Mouse (Mus musculus) cortical plate, adult 2 months (tissue): ENCODE measurements around the gene Bhlhe41. TPM values are rescaled to one million over a fixed set of nuclear protein-coding genes. Genes with fewer than 3 reads are reported as not detected.

Source experiments
- H3K27ac ChIP-seq: fragments of 200-500 bp; 2 replicates; pipeline ENCODE4 v1.5.1; 2012; ENCODE audit warnings: low read length, control low read depth, inconsistent platforms; ENCODE audit not compliant: insufficient read depth
- H3K4me1 ChIP-seq: fragments of 200-500 bp; 2 replicates; pipeline ENCODE4 v1.6.1; 2011; ENCODE audit warnings: low read length; ENCODE audit not compliant: control insufficient read depth, insufficient read depth
- H3K4me3 ChIP-seq: fragments of 200-500 bp; 2 replicates; pipeline ENCODE4 v1.5.1; 2011; ENCODE audit warnings: mild to moderate bottlenecking, low read length, control low read depth; ENCODE audit not compliant: insufficient read depth
- CTCF ChIP-seq: fragments of 200-500 bp; IDR thresholded peaks from 2 replicates; pipeline ENCODE4 v1.5.1; 2011; ENCODE audit warnings: mild to moderate bottlenecking, control low read depth, low read length; ENCODE audit not compliant: insufficient read depth; ENCODE audit errors: extremely low read depth
- POLR2A ChIP-seq: fragments of 200-500 bp; IDR thresholded peaks from 2 replicates; pipeline ENCODE4 v1.6.1; 2011; ENCODE audit warnings: mild to moderate bottlenecking, low read length, control low read depth; ENCODE audit not compliant: insufficient read depth; ENCODE audit errors: extremely low read depth
- polyA plus RNA-seq: library from polyadenylated mRNA; depleted of rRNA; stranded (reverse); fragments of >200 nt; gene quantifications from 2 replicates; pipeline ENCODE4 v1.2.3, GENCODE M21; 2012

Bhlhe41 gene
- polyA plus RNA-seq, 1 experiment = 26.2 TPM

DNA sequence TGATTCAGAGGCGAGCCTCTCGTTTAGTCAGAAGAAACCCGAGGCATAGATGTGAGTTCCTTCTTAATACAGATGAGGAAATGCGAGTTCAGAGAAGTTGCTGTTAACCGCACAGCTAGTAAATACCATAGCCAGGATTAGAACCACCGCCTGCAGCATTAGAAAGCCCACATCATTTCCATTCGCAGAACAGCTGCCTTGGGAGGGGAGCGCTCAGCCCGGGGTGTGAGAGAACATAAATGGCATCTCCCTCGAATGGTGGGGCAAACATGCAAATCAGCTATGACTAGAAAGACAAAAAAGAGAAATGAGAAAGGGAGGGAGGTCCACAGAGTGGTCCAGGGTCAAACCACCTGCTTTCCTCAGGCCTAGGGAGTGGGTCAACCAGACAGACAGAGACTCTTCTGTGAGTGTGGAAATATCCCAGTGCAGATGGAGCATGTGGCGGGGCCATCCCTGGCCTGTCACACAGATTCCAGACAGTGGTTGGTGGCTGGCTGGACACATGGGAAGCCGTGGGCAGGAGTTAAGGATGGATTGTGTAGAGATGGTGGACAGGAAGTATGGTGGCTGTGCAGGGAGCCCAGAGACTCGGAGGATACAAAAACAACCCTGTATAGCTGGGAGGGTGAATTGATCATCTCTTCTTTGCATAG is 28.1 kb upstream of the Bhlhe41 start:
- Histone ChIP-seq H3K4me1 (no peaks in the 10 kb centered on the region), H3K27ac (no peak overlapping the region), H3K4me3 (no peak overlapping the region)
- no peak for TF ChIP-seq POLR2A
- TF ChIP-seq CTCF = no peak

DNA sequence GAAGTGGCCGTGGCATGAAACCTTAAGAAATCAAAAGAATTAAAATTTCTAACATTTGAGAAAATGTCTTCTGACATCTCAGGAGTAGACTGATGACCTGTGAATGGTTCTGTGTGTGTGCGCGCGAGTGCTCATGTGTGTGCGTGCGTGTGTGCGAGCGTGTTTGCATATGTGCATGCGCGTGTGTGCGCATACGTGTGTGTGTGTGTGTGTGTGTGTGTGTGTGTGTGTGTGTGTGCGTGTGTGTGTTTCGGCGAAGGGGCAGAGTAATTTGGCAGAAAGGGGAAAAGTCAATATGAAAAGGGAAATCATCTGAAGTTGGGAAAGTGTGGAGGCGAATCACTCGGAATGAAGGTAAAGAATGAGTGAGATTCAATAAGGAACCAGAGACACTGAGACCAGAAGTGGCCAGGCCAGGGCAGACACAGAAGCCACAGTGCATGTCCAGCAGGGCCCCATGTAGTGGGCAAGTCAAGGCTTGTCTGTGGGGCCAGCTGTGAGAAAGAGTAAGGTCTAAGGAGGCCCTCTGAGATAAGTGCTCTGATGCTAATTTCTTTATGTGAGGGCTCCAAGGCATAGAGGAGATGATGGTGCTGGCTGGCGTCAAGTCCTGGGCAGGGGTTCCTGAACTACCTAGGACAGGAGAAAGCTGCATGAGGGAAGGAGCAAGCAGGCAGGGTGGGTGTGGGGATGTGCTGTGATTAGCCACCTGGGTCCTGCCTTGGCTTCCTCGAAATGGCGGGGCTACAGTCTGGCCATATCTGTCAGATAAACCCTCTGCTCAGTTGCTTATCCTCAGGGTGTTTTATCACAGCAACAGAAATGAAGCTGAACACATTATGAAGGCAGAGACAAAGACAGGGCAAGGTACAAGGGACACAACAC is 27.3 kb upstream of the Bhlhe41 start:
- Histone ChIP-seq H3K27ac (no peak overlapping the region), H3K4me1 (no peaks in the 10 kb centered on the region), H3K4me3 (no peak overlapping the region)
- TF ChIP-seq CTCF (no peak), POLR2A (no peak)

DNA sequence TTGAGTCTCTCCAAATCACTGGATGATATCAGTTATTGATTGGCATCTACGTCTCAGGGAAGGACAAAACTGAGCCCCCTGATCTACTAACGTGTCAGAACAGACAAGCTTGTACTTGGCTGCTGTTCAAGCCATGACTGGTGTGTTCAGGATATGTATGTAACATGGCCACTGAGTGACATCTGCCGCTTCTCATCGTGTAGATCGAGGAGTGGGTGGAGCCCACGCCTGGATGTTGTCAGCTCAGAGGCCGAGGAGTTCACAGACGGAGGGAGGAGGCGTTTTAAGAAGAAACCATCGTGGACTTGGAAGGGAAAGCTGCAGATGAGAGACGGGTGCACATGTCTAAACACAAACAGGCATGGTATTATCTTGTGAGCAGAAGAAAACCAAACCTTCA is 26.6 kb upstream of the Bhlhe41 start:
- H3K4me1 ChIP-seq = no peaks in the 10 kb centered on the region
- no peak for TF ChIP-seq CTCF
- TF ChIP-seq POLR2A = no peak
- H3K4me3 ChIP-seq = no peak overlapping the region
- no peak overlapping the region for H3K27ac ChIP-seq

DNA sequence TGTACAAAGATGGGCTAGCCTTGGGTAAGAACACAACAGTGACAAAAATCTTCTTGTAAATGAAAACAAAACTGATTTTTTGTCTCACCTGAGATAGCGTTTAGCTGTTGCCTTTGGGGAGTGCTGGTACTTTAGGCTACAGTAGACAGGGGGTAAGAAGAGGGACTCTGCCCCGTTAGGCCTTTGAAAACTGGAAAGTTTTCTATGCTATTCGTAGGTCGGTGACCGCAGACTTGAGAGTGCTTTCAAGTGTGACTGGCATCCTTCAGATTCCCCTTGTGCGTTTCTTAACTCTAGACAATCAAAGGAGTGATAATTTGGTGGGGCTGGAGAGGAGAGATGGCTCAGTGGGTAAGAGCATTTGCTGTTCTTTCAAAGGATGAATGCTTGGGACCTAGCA is 22.4 kb upstream of the Bhlhe41 start:
- TF ChIP-seq POLR2A (no peak), CTCF (no peak)
- H3K27ac ChIP-seq = no peak overlapping the region
- H3K4me3 ChIP-seq = no peak overlapping the region
- no peaks in the 10 kb centered on the region for H3K4me1 ChIP-seq

DNA sequence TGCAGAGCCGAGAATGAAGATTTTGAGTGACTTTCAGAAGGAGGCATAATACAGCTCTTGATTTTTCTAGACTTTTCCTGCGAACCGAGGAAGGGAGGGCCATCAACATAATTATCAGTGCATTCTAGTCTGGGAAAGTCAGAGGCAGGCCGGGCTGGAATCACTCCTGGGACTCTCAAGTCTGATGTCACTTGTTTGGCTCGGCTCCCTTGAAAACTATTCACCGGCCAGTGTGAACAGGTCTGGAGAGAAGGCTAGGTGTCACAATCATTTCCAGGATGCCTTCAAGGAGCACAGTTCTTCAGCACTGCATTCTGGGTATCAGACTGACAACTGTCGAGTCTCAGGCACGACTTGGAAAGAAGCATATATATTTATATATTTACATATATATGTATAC is 20.9 kb upstream of the Bhlhe41 start:
- Histone ChIP-seq H3K4me1 (no peaks in the 10 kb centered on the region), H3K4me3 (no peak overlapping the region), H3K27ac (no peak overlapping the region)
- TF ChIP-seq POLR2A = no peak
- TF ChIP-seq CTCF = no peak

DNA sequence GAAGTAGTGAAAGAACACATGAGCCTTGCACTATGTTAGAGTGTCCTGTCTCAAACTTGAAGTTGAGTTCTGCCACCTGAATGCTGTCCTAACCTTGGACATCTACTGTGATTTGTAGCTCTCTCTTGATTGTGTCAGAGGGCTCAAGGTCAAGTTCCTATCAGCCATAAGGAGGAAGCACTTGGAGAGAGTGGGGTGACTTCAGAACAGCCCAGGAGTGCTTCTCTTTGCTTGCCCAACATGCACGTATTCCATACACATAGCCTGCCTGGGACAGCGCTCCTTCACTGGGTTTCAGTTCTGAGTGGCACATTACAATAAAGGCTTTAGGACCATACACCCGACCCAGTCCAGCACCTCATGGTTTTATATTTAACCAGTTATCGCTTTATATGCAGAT is 19.7 kb upstream of the Bhlhe41 start:
- TF ChIP-seq CTCF (no peak), POLR2A (no peak)
- Histone ChIP-seq H3K4me1 (no peaks in the 10 kb centered on the region), H3K27ac (no peak overlapping the region), H3K4me3 (no peak overlapping the region)

DNA sequence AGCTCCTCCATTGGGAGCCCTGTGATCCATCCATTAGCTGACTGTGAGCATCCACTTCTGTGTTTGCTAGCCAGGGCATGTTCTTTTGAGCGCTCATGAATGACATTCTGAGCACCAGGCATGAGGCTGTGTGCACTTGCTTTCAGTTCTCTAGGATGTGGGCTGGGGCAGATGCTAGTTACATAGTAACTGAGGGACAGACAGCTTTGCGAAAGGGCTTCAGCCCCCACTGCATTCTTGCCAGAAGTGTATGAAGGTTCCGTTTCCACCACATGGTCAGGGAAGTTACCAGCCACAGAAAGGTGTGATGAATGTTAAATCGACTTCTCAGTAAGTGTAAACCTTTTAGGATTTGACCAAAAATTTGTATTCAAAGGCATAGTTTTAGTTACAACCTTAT is 18.3 kb upstream of the Bhlhe41 start:
- Histone ChIP-seq H3K4me1 (no peaks in the 10 kb centered on the region), H3K27ac (no peak overlapping the region), H3K4me3 (no peak overlapping the region)
- no peak for TF ChIP-seq CTCF
- TF ChIP-seq POLR2A = no peak

DNA sequence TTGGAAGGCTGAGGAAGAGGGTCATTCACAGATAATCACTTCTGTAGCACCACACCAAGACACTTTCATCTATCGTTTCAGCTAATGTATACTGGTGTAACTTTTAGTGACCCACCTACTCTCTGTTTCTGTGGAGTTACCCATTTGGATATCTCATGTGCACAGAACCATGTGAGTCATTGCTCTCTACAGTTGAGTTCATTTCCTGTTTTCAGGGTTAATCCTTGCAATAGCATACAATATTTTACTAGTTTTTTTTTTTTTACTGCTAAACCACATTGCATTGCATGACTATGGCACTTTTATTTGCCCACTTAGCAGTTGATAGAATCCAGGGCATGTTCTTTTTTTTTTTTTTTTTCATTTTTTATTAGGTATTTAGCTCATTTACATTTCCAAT is 17.7 kb upstream of the Bhlhe41 start:
- TF ChIP-seq CTCF (no peak), POLR2A (no peak)
- no peak overlapping the region for H3K4me3 ChIP-seq
- H3K4me1 ChIP-seq = no peaks in the 10 kb centered on the region
- H3K27ac ChIP-seq = no peak overlapping the region

DNA sequence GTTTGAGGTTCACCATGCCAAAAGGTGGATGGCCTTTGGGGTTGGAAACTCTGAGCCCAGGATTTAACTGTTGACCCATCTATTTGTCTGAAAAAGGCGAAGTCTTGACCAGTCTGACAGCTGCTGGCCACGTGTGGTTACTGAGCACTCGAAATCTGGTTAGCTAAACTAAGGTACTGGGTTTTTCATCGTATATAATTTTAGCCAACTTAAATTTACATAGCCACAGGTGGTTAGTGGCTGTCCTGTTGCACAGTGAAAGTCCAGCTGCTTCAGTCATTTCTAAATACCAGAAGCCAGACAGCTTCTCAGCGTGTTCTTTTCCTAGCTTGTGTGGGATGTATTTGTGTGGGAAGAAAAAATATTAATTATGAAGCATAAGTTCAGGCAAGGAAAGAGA is 15.3 kb upstream of the Bhlhe41 start:
- TF ChIP-seq POLR2A = no peak
- no peak for TF ChIP-seq CTCF
- Histone ChIP-seq H3K27ac (no peak overlapping the region), H3K4me1 (no peaks in the 10 kb centered on the region), H3K4me3 (no peak overlapping the region)
